Mouse (Mus musculus) bone marrow macrophage, adult 2 months (primary cell): ENCODE measurements around the gene Gm28230.

Source experiments
- CTCF ChIP-seq: IDR thresholded peaks from 2 replicates; pipeline ENCODE4 v1.5.1; 2012; ENCODE audit warnings: low read depth, mild to moderate bottlenecking, low read length, moderate library complexity
- POLR2A ChIP-seq: IDR thresholded peaks from 2 replicates; pipeline ENCODE4 v1.6.1; 2012; ENCODE audit warnings: mild to moderate bottlenecking, low read depth, low read length, borderline replicate concordance

- TF ChIP-seq POLR2A = no peak
- no peak for TF ChIP-seq CTCF
Measured at GRCm38 (mm10) chr2:74763245-74763735, 36.8 kb downstream of the Gm28230 start.
